In genomic region chr7:135392949-135393542, GRCm38 (mm10) we compare ENCODE assay signal across 13 mouse cellular contexts. TPM values are rescaled to one million over a fixed set of nuclear protein-coding genes. Genes with fewer than 3 reads are reported as not detected.
"Had no signal": no experiment of that assay in that cellular context is flagged by ENCODE, and none has a peak within 500 bp of the region (broad histone marks: within the 10 kb centered on the region; RNA-seq: fewer than 3 reads in every experiment).

No protein-coding gene starts in this region.

- DNase-seq: kidney, adult 9 months; kidney, postnatal 4 days; liver; liver, embryonic 13.5 days; liver, postnatal 0 days; thymus, postnatal 4 days had no signal

- H3K4me3 ChIP-seq: layer of hippocampus, adult 2 months; limb, embryonic 12.5 days; liver, embryonic 13.5 days; lung, embryonic 15.5 days had no signal

- H3K4me2 ChIP-seq: limb, embryonic 12.5 days; liver, embryonic 13.5 days; lung, embryonic 15.5 days had no signal

- H3K9ac ChIP-seq: limb, embryonic 12.5 days; liver, embryonic 13.5 days; liver, postnatal 0 days; lung, embryonic 15.5 days had no signal

- H3K9me3 ChIP-seq: limb, embryonic 12.5 days; liver, embryonic 13.5 days; lung, embryonic 15.5 days had no signal

- H3K36me3 ChIP-seq: limb, embryonic 12.5 days; liver, embryonic 13.5 days; lung, embryonic 15.5 days had no signal

- H3K4me1 ChIP-seq: limb, embryonic 12.5 days; lung, embryonic 15.5 days had no signal

- H3K27ac ChIP-seq: kidney, postnatal 0 days; layer of hippocampus, adult 2 months; limb, embryonic 12.5 days; liver, embryonic 13.5 days; lung, embryonic 15.5 days; stomach, postnatal 0 days had no signal

- ATAC-seq: liver, postnatal 0 days had no signal

RNA-seq across cellular contexts. Expression of gene Foxi2, which starts 17.1 kb away (rescaled TPM):
- polyA plus RNA-seq: kidney, postnatal 0 days; liver, embryonic 13.5 days; liver, postnatal 0 days; lung, embryonic 15.5 days; midbrain, postnatal 0 days; neural tube, embryonic 14.5 days; stomach, postnatal 0 days had no signal
